Mouse (Mus musculus): Measurements from ENCODE around the gene Nat10. TPM values are rescaled to one million over a fixed set of nuclear protein-coding genes. Genes with fewer than 3 reads are reported as not detected.

Nat10 gene
- polyA plus RNA-seq, 2 experiments = 9.1 to 21.7 TPM

DNA sequence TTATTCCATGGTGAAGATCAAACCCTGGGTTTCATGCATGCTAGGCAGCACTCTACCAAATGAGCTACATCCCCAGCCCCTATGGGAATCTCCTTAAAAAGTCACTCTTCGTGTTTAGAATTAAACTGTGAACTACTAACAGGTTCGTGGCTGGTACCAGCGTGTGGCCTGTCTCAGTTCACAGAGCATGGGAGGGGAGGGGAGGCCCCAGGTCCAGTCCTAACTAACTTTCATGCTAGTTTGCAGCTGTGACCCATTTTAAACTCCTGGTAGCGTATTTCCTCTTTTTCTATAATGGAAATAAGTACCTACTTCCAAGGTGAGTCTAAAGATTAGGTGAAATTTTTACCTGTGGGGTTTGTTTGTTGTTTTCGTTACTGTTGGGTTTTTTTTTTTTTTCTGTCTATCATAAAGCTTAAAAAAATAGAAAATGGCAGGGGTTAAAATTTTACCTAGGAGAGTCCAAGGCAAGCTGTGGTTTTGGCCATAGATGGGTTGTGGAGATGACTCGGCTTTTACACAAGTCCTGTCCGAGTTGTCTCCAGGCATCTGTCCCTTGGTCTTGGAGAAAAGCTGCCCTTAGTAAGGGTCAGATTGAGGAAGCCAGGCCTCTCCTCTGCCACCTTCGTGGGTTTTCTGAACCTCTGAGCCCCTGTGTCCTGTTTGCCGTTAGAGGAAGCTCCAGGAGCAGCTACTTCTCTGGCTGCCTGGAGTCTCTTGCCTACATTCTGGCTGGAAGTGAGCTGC is 80.5 kb downstream of the Nat10 start:
- no peak for TF ChIP-seq EP300 (IDR thresholded peaks at IDR 0.05; ENCODE audit: low read depth)
- no peak for TF ChIP-seq CTCF (IDR thresholded peaks at IDR 0.05; ENCODE audit: low read depth)
- Histone ChIP-seq H3K27me3 (ENCODE audit: control insufficient read depth, insufficient read depth, low read length) (no peaks in the 10 kb centered on the region), H3K4me3 (ENCODE audit: insufficient read depth in 1 of 2, low read depth in 2 of 2, low read length in 2 of 2) (no peak overlapping the region), H3K9me3 (ENCODE audit: control insufficient read depth, low read length) (no peaks in the 10 kb centered on the region), H3K27ac (no peak overlapping the region), H3K9ac (replicated peaks) (no peak overlapping the region), H3K36me3 (replicated peaks; ENCODE audit: control insufficient read depth, insufficient read depth, low read depth) (no peaks in the 10 kb centered on the region), H3K4me2 (ENCODE audit: low read depth) (no peak overlapping the region), H3K4me1 (replicated peaks; ENCODE audit: control insufficient read depth in 2 of 2, insufficient read depth in 2 of 2, low read length in 1 of 2) (no peaks in the 10 kb centered on the region)
- DNase-seq (ENCODE audit: low read depth in 3 of 3, low spot score in 3 of 3) = no peak
- no peak for ATAC-seq (ENCODE audit: insufficient read depth)
- 32% methylated on average over 9 of the region's 9 CpGs for WGBS (ENCODE audit: insufficient replicate concordance)

DNA sequence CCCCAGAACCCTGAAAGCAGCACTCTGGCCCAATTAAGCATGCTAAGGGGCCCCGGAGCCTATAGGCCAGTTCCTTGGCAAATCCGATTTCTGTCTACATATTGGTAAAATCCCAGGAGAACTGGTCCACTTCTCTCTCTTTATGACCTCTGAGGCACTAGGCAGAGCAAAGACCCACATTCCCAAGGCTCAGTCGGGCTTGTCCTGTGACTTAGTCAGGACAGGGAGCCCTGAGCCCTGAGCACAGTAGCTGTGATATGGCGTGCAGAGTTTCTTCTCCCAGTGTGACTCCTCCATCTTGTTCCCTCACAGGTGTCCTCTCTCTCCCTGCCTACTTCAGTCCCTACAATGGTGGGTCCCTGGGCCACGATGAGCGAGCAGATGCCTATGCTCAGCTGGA is 82.6 kb downstream of the Nat10 start:
- TF ChIP-seq CTCF (IDR thresholded peaks at IDR 0.05; ENCODE audit: low read depth) = no peak
- TF ChIP-seq EP300 (IDR thresholded peaks at IDR 0.05; ENCODE audit: low read depth) = no peak
- ATAC-seq (ENCODE audit: insufficient read depth) (no peak), DNase-seq (ENCODE audit: low read depth in 3 of 3, low spot score in 3 of 3) (no peak)
- H3K9me3 ChIP-seq (ENCODE audit: control insufficient read depth, low read length) = no peaks in the 10 kb centered on the region
- H3K27ac ChIP-seq = no peak overlapping the region
- no peak overlapping the region for H3K9ac ChIP-seq (replicated peaks)
- no peak overlapping the region for H3K4me3 ChIP-seq (ENCODE audit: insufficient read depth in 1 of 2, low read depth in 2 of 2, low read length in 2 of 2)
- H3K4me2 ChIP-seq (ENCODE audit: low read depth) = no peak overlapping the region
- H3K27me3 ChIP-seq (ENCODE audit: control insufficient read depth, insufficient read depth, low read length) = no peaks in the 10 kb centered on the region
- 74% methylated on average over 6 of the region's 6 CpGs for WGBS (ENCODE audit: insufficient replicate concordance)
- no peaks in the 10 kb centered on the region for H3K36me3 ChIP-seq (replicated peaks; ENCODE audit: control insufficient read depth, insufficient read depth, low read depth)
- H3K4me1 ChIP-seq (replicated peaks; ENCODE audit: control insufficient read depth in 2 of 2, insufficient read depth in 2 of 2, low read length in 1 of 2) = peaks cover 0 to 2% of the 10 kb centered on the region in 2 experiments; a peak in 1 of 4 replicates

DNA sequence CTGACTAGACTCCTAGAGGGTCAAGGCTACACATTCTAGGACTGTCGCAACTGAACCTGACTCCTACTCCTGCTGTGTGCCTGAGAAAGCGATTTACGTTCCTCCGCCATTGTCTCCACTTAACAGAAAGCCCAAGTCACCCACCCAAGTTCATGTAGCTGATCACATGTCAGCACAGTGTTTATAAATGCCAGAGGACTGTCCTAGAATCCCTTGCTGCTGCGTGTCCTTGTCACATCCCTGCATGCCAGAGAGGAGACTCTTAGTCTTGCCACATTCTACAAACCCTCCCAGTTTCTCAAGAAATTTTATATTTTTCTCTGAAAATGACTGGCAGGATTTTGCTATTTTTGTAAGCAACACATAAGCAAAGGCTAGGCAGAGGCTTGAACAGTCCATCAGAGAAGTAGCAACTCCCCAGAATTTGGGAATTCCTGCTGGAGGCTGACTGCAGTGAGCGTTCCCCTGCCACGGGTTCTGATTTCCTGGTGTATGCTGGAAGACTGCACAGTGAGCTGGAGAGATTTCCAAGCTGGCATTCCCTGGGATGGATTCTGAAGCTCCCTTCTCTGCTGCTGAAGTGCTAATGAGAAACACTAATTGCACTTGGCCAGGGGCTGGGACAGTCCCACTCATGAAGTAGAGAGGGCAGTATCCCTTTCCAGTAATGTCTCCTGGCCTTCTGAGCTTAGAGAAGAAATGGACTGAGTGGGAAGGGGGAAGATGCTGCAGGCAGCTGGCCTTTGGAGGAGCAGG is 83.3 kb downstream of the Nat10 start:
- H3K4me3 ChIP-seq (ENCODE audit: insufficient read depth in 1 of 2, low read depth in 2 of 2, low read length in 2 of 2) = no peak overlapping the region
- ATAC-seq (ENCODE audit: insufficient read depth) = no peak
- 77% methylated on average over 7 of the region's 7 CpGs for WGBS (ENCODE audit: insufficient replicate concordance)
- H3K27me3 ChIP-seq (ENCODE audit: control insufficient read depth, insufficient read depth, low read length) = no peaks in the 10 kb centered on the region
- H3K36me3 ChIP-seq (replicated peaks; ENCODE audit: control insufficient read depth, insufficient read depth, low read depth) = no peaks in the 10 kb centered on the region
- no peak for DNase-seq (ENCODE audit: low read depth in 3 of 3, low spot score in 3 of 3)
- TF ChIP-seq EP300 (IDR thresholded peaks at IDR 0.05; ENCODE audit: low read depth) = no peak
- H3K9me3 ChIP-seq (ENCODE audit: control insufficient read depth, low read length) = no peaks in the 10 kb centered on the region
- no peak overlapping the region for H3K4me2 ChIP-seq (ENCODE audit: low read depth)
- H3K4me1 ChIP-seq (replicated peaks; ENCODE audit: control insufficient read depth in 2 of 2, insufficient read depth in 2 of 2, low read length in 1 of 2) = peaks cover 0 to 5% of the 10 kb centered on the region in 2 experiments; a peak in 1 of 4 replicates
- no peak overlapping the region for H3K9ac ChIP-seq (replicated peaks)
- H3K27ac ChIP-seq = no peak overlapping the region

DNA sequence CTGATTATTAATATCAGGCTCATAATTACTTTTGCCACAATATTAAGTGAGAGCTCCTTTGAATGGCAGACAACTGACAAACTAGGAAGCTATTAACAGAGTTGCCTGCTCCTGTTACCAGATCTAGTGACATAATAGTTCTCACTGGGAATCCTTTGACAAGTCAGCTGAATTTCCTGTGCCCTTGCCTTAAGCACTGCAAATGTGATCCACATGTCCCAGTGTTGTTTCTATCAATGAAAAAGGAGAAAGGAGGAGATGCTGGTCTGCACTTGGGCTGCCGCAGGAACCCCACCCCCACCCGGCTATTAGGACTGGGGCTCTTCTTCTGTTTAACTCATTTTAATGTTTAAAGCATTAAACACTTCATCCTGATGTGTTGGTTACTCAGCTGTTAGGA is 84.3 kb downstream of the Nat10 start:
- no peak overlapping the region for H3K27ac ChIP-seq
- no peak overlapping the region for H3K9ac ChIP-seq (replicated peaks)
- WGBS (ENCODE audit: insufficient replicate concordance) = 65% methylated on average over 2 of the region's 2 CpGs
- no peak for DNase-seq (ENCODE audit: low read depth in 3 of 3, low spot score in 3 of 3)
- TF ChIP-seq EP300 (IDR thresholded peaks at IDR 0.05; ENCODE audit: low read depth) (no peak), CTCF (IDR thresholded peaks at IDR 0.05; ENCODE audit: low read depth) (no peak)
- no peaks in the 10 kb centered on the region for H3K36me3 ChIP-seq (replicated peaks; ENCODE audit: control insufficient read depth, insufficient read depth, low read depth)
- no peak overlapping the region for H3K4me2 ChIP-seq (ENCODE audit: low read depth)
- H3K9me3 ChIP-seq (ENCODE audit: control insufficient read depth, low read length) = no peaks in the 10 kb centered on the region
- peaks cover 0 to 5% of the 10 kb centered on the region in 2 experiments; a peak in 1 of 4 replicates for H3K4me1 ChIP-seq (replicated peaks; ENCODE audit: control insufficient read depth in 2 of 2, insufficient read depth in 2 of 2, low read length in 1 of 2)
- no peak overlapping the region for H3K4me3 ChIP-seq (ENCODE audit: insufficient read depth in 1 of 2, low read depth in 2 of 2, low read length in 2 of 2)
- no peaks in the 10 kb centered on the region for H3K27me3 ChIP-seq (ENCODE audit: control insufficient read depth, insufficient read depth, low read length)
- no peak for ATAC-seq (ENCODE audit: insufficient read depth)

DNA sequence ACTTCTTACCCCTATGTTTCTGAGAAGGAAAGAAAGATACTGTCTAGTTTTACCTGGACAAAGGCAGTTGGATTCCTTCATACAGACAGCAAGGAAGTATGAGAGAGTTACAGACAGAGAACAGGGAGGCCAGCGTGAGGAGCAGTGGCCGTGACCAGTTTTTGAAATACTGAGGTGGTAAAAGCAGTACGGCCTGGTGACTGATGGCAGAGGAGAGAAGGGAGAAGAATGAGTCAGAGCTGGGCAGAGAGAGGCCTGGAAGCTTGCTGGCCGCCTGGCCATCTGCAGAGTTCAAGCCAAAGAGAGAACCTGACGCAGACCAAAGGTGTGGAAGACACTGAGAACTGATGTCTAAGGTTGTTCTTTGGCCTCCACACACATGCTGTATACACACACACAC is 85.7 kb downstream of the Nat10 start:
- 67% methylated on average over 5 of the region's 5 CpGs for WGBS (ENCODE audit: insufficient replicate concordance)
- DNase-seq (ENCODE audit: low read depth in 3 of 3, low spot score in 3 of 3) = no peak
- H3K9me3 ChIP-seq (ENCODE audit: control insufficient read depth, low read length) = no peaks in the 10 kb centered on the region

More for the DNA sequence above, 85.7 kb downstream of the Nat10 start:
- no peaks in the 10 kb centered on the region for H3K36me3 ChIP-seq (replicated peaks; ENCODE audit: control insufficient read depth, insufficient read depth, low read depth)
- H3K27ac ChIP-seq = no peak overlapping the region
- peaks cover 0 to 5% of the 10 kb centered on the region in 2 experiments; a peak in 1 of 4 replicates for H3K4me1 ChIP-seq (replicated peaks; ENCODE audit: control insufficient read depth in 2 of 2, insufficient read depth in 2 of 2, low read length in 1 of 2)
- H3K4me2 ChIP-seq (ENCODE audit: low read depth) = no peak overlapping the region
- H3K27me3 ChIP-seq (ENCODE audit: control insufficient read depth, insufficient read depth, low read length) = no peaks in the 10 kb centered on the region
- no peak for ATAC-seq (ENCODE audit: insufficient read depth)
- H3K9ac ChIP-seq (replicated peaks) = no peak overlapping the region
- TF ChIP-seq EP300 (IDR thresholded peaks at IDR 0.05; ENCODE audit: low read depth) = no peak
- no peak for TF ChIP-seq CTCF (IDR thresholded peaks at IDR 0.05; ENCODE audit: low read depth)
- no peak overlapping the region for H3K4me3 ChIP-seq (ENCODE audit: insufficient read depth in 1 of 2, low read depth in 2 of 2, low read length in 2 of 2)
